In the genomic region with DNA sequence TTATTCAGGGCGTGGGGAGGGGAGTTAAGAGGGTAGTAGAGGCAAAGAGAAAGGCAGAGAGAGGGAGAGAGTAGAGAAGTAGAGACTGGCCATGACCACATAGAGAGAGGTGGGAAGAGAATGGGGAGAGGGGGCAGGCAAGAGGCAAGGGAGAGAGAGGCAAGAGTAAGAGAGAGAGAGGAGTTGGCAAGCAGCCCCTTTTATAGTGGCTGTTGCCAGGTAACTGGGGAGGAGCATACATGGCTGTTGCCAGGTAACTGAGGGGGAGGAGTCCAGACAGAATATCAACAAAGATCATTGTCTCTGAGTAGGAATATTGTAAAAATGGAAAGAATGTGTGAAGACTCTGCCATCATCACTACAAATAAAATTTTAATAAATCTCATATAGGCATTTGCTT, we compare ENCODE assay signal across 24 mouse cellular contexts.
A peak's percentile ranks its signal among the peaks of the same experiment; 100 is the strongest.
DNase-seq lines count a peak whose midpoint lies in the region; ATAC-seq and TF ChIP-seq lines count a peak whose summit lies in the region.
"Had no signal": no experiment of that assay in that cellular context is flagged by ENCODE, and none has a peak within 500 bp of the region (broad histone marks: within the 10 kb centered on the region; RNA-seq: fewer than 3 reads in every experiment).

No protein-coding gene starts in this region.

- H3K4me1 ChIP-seq in testis, adult 2 months (ENCODE audit: control insufficient read depth, insufficient read depth, low read length): no peaks in the 10 kb centered on the region
- H3K4me1 ChIP-seq: embryonic facial prominence, embryonic 15.5 days; limb, embryonic 10.5 days; megakaryocyte, embryonic 14.5 days had no signal

- no peaks in the 10 kb centered on the region for H3K36me3 ChIP-seq in testis, adult 2 months (ENCODE audit: control insufficient read depth, insufficient read depth, low read length)
- H3K36me3 ChIP-seq: embryonic facial prominence, embryonic 15.5 days; heart, embryonic 12.5 days; limb, embryonic 10.5 days had no signal

- intact Hi-C loops in left cerebral cortex, postnatal 4 days (cut with DNase I): no loop called here

- DNase-seq in cerebellum, postnatal 14 days: peak; percentile 56 to 63
- no peak for DNase-seq in cerebellum, adult 18-20 months
- peak; percentile 25 for DNase-seq in left cerebral cortex, postnatal 4 days
- no peak for DNase-seq in left cerebral cortex, adult 9 months (ENCODE audit: low spot score in 2 of 2)
- no peak for DNase-seq in testis, postnatal 14 days (ENCODE audit: low spot score)
- DNase-seq: adrenal gland, postnatal 10 days; heart, adult 11 months; heart, postnatal 14 days; kidney, adult 2 months; kidney, postnatal 14 days; liver, postnatal 0 days; lung, postnatal 14 days; right cerebral cortex, adult 18-20 months; thymus, postnatal 25 days had no signal

- TF ChIP-seq POLR2A in testis, adult 2 months (IDR thresholded peaks at IDR 0.05; ENCODE audit: control insufficient read depth, low read depth, low read length): no peak

- no peak for ATAC-seq in erythroblast, adult 5-6 weeks (replicated peaks; ENCODE audit: low FRiP score, poor library complexity, severe bottlenecking)
- ATAC-seq: activated CD4-positive, CD25-positive, alpha-beta regulatory T cell, adult 4 months; CD4-positive, CD25-positive, alpha-beta regulatory T cell, adult 4 months; liver, postnatal 0 days; Patski had no signal

- H3K4me3 ChIP-seq in testis, adult 2 months (ENCODE audit: control insufficient read depth, low read depth, low read length): peak overlapping the region; percentile 10; the same call in 1 of the 2 replicates
- H3K4me3 ChIP-seq: embryonic facial prominence, embryonic 15.5 days; heart, embryonic 12.5 days; limb, embryonic 10.5 days; megakaryocyte, embryonic 14.5 days; myocyte had no signal

- no peaks in the 10 kb centered on the region for H3K27me3 ChIP-seq in testis, adult 2 months (ENCODE audit: control insufficient read depth, insufficient read depth, low read length)
- H3K27me3 ChIP-seq: embryonic facial prominence, embryonic 15.5 days; heart, embryonic 12.5 days; megakaryocyte, embryonic 14.5 days had no signal

- H3K27ac ChIP-seq in testis, adult 2 months (ENCODE audit: control insufficient read depth, insufficient read depth, low read depth, low read length): no peak overlapping the region
- H3K27ac ChIP-seq: embryonic facial prominence, embryonic 15.5 days; limb, embryonic 10.5 days had no signal

- TF ChIP-seq CTCF in testis, adult 2 months (IDR thresholded peaks at IDR 0.05; ENCODE audit: control insufficient read depth, insufficient read depth, insufficient replicate concordance, low read depth, low read length): no peak

Comparison
In these comparisons a context has a peak if more than half of its experiments do, and no peak if none do; other contexts are left out.
1. DNase-seq: peak in cerebellum, postnatal 14 days (2 of 2) and left cerebral cortex, postnatal 4 days (single experiment); none in cerebellum, adult 18-20 months (0 of 2), left cerebral cortex, adult 9 months (0 of 2) and testis, postnatal 14 days (single experiment).